ENCODE assay signal across 9 mouse cellular contexts in genomic region chr1:87879494-87880325, GRCm38 (mm10). TPM values are rescaled to one million over a fixed set of nuclear protein-coding genes. Genes with fewer than 3 reads are reported as not detected.
DNase-seq lines count a peak whose midpoint lies in the region; ATAC-seq and TF ChIP-seq lines count a peak whose summit lies in the region.
"Had no signal": no experiment of that assay in that cellular context is flagged by ENCODE, and none has a peak within 500 bp of the region (broad histone marks: within the 10 kb centered on the region; RNA-seq: fewer than 3 reads in every experiment).

No protein-coding gene starts in this region.

- H3K27me3 ChIP-seq in heart, embryonic 12.5 days (replicated peaks), result no peaks in the 10 kb centered on the region
- H3K27me3 ChIP-seq in lung, embryonic 14.5 days (ENCODE audit: insufficient read depth, low read length), result no peaks in the 10 kb centered on the region
- no peaks in the 10 kb centered on the region for H3K27me3 ChIP-seq in stomach, postnatal 0 days (ENCODE audit: control insufficient read depth, insufficient read depth, low read length)
- H3K27me3 ChIP-seq: neural tube, embryonic 12.5 days had no signal

- TF ChIP-seq POLR2A in embryonic fibroblast, embryonic 13.5 days (IDR thresholded peaks at IDR 0.05; ENCODE audit: low read depth, low read length), result no peak

- no peak overlapping the region for H3K4me3 ChIP-seq in embryonic fibroblast, embryonic 13.5 days (ENCODE audit: insufficient read depth, low read length)
- H3K4me3 ChIP-seq in heart, embryonic 12.5 days, result no peak overlapping the region
- no peak overlapping the region for H3K4me3 ChIP-seq in lung, embryonic 14.5 days (ENCODE audit: low read depth, low read length)
- H3K4me3 ChIP-seq in stomach, postnatal 0 days (ENCODE audit: low read depth, low read length), result no peak overlapping the region
- H3K4me3 ChIP-seq: neural tube, embryonic 12.5 days had no signal

- ATAC-seq in heart, embryonic 12.5 days (ENCODE audit: insufficient number of reproducible peaks, low FRiP score), result peak; percentile 61
- peak; percentile 96 for ATAC-seq in lung, embryonic 14.5 days (ENCODE audit: insufficient read depth)
- peak; percentile 49; the same call in 1 of the 2 replicates for ATAC-seq in stomach, postnatal 0 days (ENCODE audit: low FRiP score, low TSS enrichment)

- TF ChIP-seq CTCF in embryonic fibroblast, embryonic 13.5 days (IDR thresholded peaks at IDR 0.05; ENCODE audit: borderline replicate concordance, insufficient read depth, low read length), result no peak
- no peak for TF ChIP-seq CTCF in lung, embryonic 14.5 days (IDR thresholded peaks at IDR 0.05; ENCODE audit: low read depth)
- no peak for TF ChIP-seq CTCF in stomach, postnatal 0 days (IDR thresholded peaks at IDR 0.05; ENCODE audit: low read depth)

- peaks cover 14% of the 10 kb centered on the region for H3K36me3 ChIP-seq in heart, embryonic 12.5 days
- peaks cover 15% of the 10 kb centered on the region for H3K36me3 ChIP-seq in lung, embryonic 14.5 days (ENCODE audit: insufficient read depth)
- H3K36me3 ChIP-seq in stomach, postnatal 0 days (ENCODE audit: control insufficient read depth, insufficient read depth, low read length), result peaks cover 2% of the 10 kb centered on the region; the same call in 1 of the 2 replicates

- no peak for TF ChIP-seq EP300 in stomach, postnatal 0 days (optimal IDR thresholded peaks at IDR 0.05)

- WGBS in heart, embryonic 12.5 days, result 12% methylated on average over 3 of the region's 3 CpGs
- WGBS in lung, embryonic 14.5 days, result 21% methylated on average over 3 of the region's 3 CpGs
- 12% methylated on average over 3 of the region's 3 CpGs for WGBS in stomach, postnatal 0 days

- H3K27ac ChIP-seq in embryonic fibroblast, embryonic 13.5 days (ENCODE audit: insufficient read depth, low read length), result peak overlapping the region; percentile 88
- peak overlapping the region; percentile 90 for H3K27ac ChIP-seq in heart, embryonic 12.5 days (ENCODE audit: poor library complexity, severe bottlenecking)
- peak overlapping the region; percentile 88 for H3K27ac ChIP-seq in lung, embryonic 14.5 days (ENCODE audit: low read depth)
- H3K27ac ChIP-seq in stomach, postnatal 0 days (replicated peaks), result peak overlapping the region; percentile 37
- H3K27ac ChIP-seq: neural tube, embryonic 12.5 days had no signal

- DNase-seq in 3134 (ENCODE audit: extremely low read depth, insufficient read length, low spot score), result peak; percentile 50
- DNase-seq in adrenal gland, adult 18-20 months (ENCODE audit: low spot score in 2 of 2), result peak; percentile 64 to 65
- peak; percentile 87 for DNase-seq in layer of hippocampus, adult 11-12 months (ENCODE audit: low spot score)
- DNase-seq in lung, embryonic 14.5 days, result peak; percentile 96
- peak; percentile 26 for DNase-seq in stomach, postnatal 0 days (ENCODE audit: low spot score)
- DNase-seq in T-cell, adult 2 months (ENCODE audit: low spot score), result no peak

- H3K9ac ChIP-seq in heart, embryonic 12.5 days, result no peak overlapping the region
- H3K9ac ChIP-seq in lung, embryonic 14.5 days, result no peak overlapping the region
- H3K9ac ChIP-seq in stomach, postnatal 0 days (ENCODE audit: low read length), result no peak overlapping the region
- H3K9ac ChIP-seq: neural tube, embryonic 12.5 days had no signal

- peaks cover 21% of the 10 kb centered on the region for H3K4me1 ChIP-seq in embryonic fibroblast, embryonic 13.5 days (ENCODE audit: control insufficient read depth, insufficient read depth, low read length)
- peaks cover 67% of the 10 kb centered on the region for H3K4me1 ChIP-seq in heart, embryonic 12.5 days (replicated peaks)
- H3K4me1 ChIP-seq in lung, embryonic 14.5 days (ENCODE audit: insufficient read depth), result peaks cover 33% of the 10 kb centered on the region
- peaks cover 2% of the 10 kb centered on the region; the same call in 1 of the 2 replicates for H3K4me1 ChIP-seq in stomach, postnatal 0 days (replicated peaks; ENCODE audit: control insufficient read depth, insufficient read depth)

- no peaks in the 10 kb centered on the region for H3K9me3 ChIP-seq in heart, embryonic 12.5 days (replicated peaks)
- no peaks in the 10 kb centered on the region for H3K9me3 ChIP-seq in lung, embryonic 14.5 days (ENCODE audit: low read depth, low read length)
- no peaks in the 10 kb centered on the region for H3K9me3 ChIP-seq in stomach, postnatal 0 days (ENCODE audit: control insufficient read depth, low read length)
- H3K9me3 ChIP-seq: neural tube, embryonic 12.5 days had no signal

- no peak overlapping the region for H3K4me2 ChIP-seq in heart, embryonic 12.5 days
- H3K4me2 ChIP-seq in lung, embryonic 14.5 days, result no peak overlapping the region
- no peak overlapping the region for H3K4me2 ChIP-seq in stomach, postnatal 0 days (replicated peaks; ENCODE audit: low read depth)
- H3K4me2 ChIP-seq: neural tube, embryonic 12.5 days had no signal

RNA-seq across cellular contexts. Expression of gene Dgkd, which starts 26.6 kb away (rescaled TPM):
- total RNA-seq in adrenal gland, adult 18-20 months (2021), result 10 to 100 TPM; 54.6 to 74.6 TPM
- polyA plus RNA-seq in embryonic fibroblast, embryonic 13.5 days (2011; ENCODE audit: insufficient read length, low read depth, missing spikeins), result 25.8 and 34.0 TPM in 2 replicates
- polyA plus RNA-seq in heart, embryonic 12.5 days (2016; fragmentation: Nextera tagmentation; extraction: Ambion mirVana), result 24.1 TPM in 2 replicates
- 32.8 and 36.1 TPM in 2 replicates for polyA plus RNA-seq in lung, embryonic 14.5 days (2014; fragmentation: Nextera tagmentation; extraction: Ambion mirVana)
- 8.7 and 9.5 TPM in 2 replicates for polyA plus RNA-seq in stomach, postnatal 0 days (2015; fragmentation: Nextera tagmentation; extraction: Ambion mirVana)

Comparison
In these comparisons a context has a peak if more than half of its experiments do, and no peak if none do; other contexts are left out.
1. H3K27ac ChIP-seq: peak in every context shown above with its lines; median percentile 90 in heart, embryonic 12.5 days; 88 in embryonic fibroblast, embryonic 13.5 days; 88 in lung, embryonic 14.5 days; 37 in stomach, postnatal 0 days.